Mouse (Mus musculus) neural tube, embryonic 13.5 days (tissue): ENCODE data around the gene Cldn12. TPM values are rescaled to one million over a fixed set of nuclear protein-coding genes. Genes with fewer than 3 reads are reported as not detected.

Experiments
- ATAC-seq: fragments of 200-750 bp; cut with Nextera tagmentation; 2 replicates; pipeline ENCODE4 v1.8.0; 2017; ENCODE audit warnings: low read depth, mild to moderate bottlenecking, moderate TSS enrichment, moderate library complexity
- H3K27ac ChIP-seq: fragments of 300-500 bp; sonication (generic); replicated peaks from 2 replicates; pipeline ENCODE4 v1.5.1; 2015; ENCODE audit warnings: moderate library complexity, mild to moderate bottlenecking, inconsistent platforms
- H3K27me3 ChIP-seq: fragments of 300-500 bp; sonication (generic); 2 replicates; pipeline ENCODE4 v1.6.1; 2015; ENCODE audit warnings: mild to moderate bottlenecking, inconsistent platforms
- H3K36me3 ChIP-seq: fragments of 300-500 bp; sonication (generic); 2 replicates; pipeline ENCODE4 v1.6.1; 2015; ENCODE audit warnings: mild to moderate bottlenecking, inconsistent platforms
- H3K4me1 ChIP-seq: fragments of 300-500 bp; sonication (generic); replicated peaks from 2 replicates; pipeline ENCODE4 v1.6.1; 2015; ENCODE audit warnings: inconsistent platforms
- H3K4me2 ChIP-seq: fragments of 300-500 bp; sonication (generic); 2 replicates; pipeline ENCODE4 v1.6.1; 2015; ENCODE audit warnings: inconsistent platforms, mild to moderate bottlenecking, moderate library complexity
- H3K4me3 ChIP-seq: fragments of 300-500 bp; sonication (generic); 2 replicates; pipeline ENCODE4 v1.5.1; 2015; ENCODE audit warnings: mild to moderate bottlenecking, inconsistent platforms
- H3K9ac ChIP-seq: fragments of 300-500 bp; sonication (generic); 2 replicates; pipeline ENCODE4 v1.6.1; 2015; ENCODE audit warnings: moderate library complexity, mild to moderate bottlenecking, inconsistent platforms
- H3K9me3 ChIP-seq: fragments of 300-500 bp; sonication (generic); 2 replicates; pipeline ENCODE4 v1.6.1; 2016; ENCODE audit warnings: inconsistent platforms
- WGBS: fragments of 180-500 bp; shearing (Covaris S2); methylation state at CpG from one replicate; pipeline ENCODE4 v1.1.7; 2015; 5-methylcytosine and 5-hydroxymethylcytosine counted together
- polyA plus RNA-seq: library from polyadenylated mRNA; unstranded; fragments of >200 nt; fragmentation: Nextera tagmentation; extraction: Ambion mirVana; gene quantifications from 2 replicates; pipeline ENCODE4 v1.2.1, GENCODE M21; 2015

Gene Cldn12
- polyA plus RNA-seq, result 17.1 and 23.9 TPM in 2 replicates

GRCm38 (mm10) chr5:5514196-5515076 lies at the start of gene Cldn12:
Gene Cldn12, minus strand, starts transcription at chr5:5514958.
- Histone ChIP-seq H3K4me3 (peak within 1 kb of the TSS; percentile 65), H3K4me2 (peak within 1 kb of the TSS; percentile 80)
- under 1% methylated on average over 79 of the region's 79 CpGs for WGBS

GRCm38 (mm10) chr5:5562435-5562834 lies 47.7 kb upstream of the Cldn12 start:
- no peak overlapping the region for H3K4me2 ChIP-seq
- 76% methylated on average over 3 of the region's 3 CpGs for WGBS
- no peak overlapping the region for H3K27ac ChIP-seq
- H3K9ac ChIP-seq, result no peak overlapping the region
- H3K36me3 ChIP-seq, result no peaks in the 10 kb centered on the region
- H3K27me3 ChIP-seq, result no peaks in the 10 kb centered on the region
- no peaks in the 10 kb centered on the region for H3K9me3 ChIP-seq
- ATAC-seq, result no peak
- peaks cover 18% of the 10 kb centered on the region for H3K4me1 ChIP-seq
- H3K4me3 ChIP-seq, result no peak overlapping the region

More at GRCm38 (mm10) chr5:5514196-5515076, at the start of gene Cldn12:
- ATAC-seq, result peak; percentile 98
- Histone ChIP-seq H3K27ac (peak within 1 kb of the TSS; percentile 90), H3K9ac (peak within 1 kb of the TSS; percentile 80), H3K4me1 (peaks cover 15% of the 10 kb centered on the region), H3K36me3 (0 out of 2 replicates have a peak, but pooled peaks cover 3% of the 10 kb centered on the region), H3K27me3 (no peaks in the 10 kb centered on the region), H3K9me3 (no peaks in the 10 kb centered on the region)

GRCm38 (mm10) chr5:5561041-5561706 lies 46.4 kb upstream of the Cldn12 start:
- no peak overlapping the region for H3K4me3 ChIP-seq

GRCm38 (mm10) chr5:5559798-5560197 lies 45.0 kb upstream of the Cldn12 start:
- H3K4me3 ChIP-seq, result peak overlapping the region; percentile 70
- WGBS, result 48% methylated on average over 8 of the region's 8 CpGs
- peak overlapping the region; percentile 80 for H3K27ac ChIP-seq
- ATAC-seq, result peak; percentile 28; the same call in 1 of the 2 replicates
- H3K4me1 ChIP-seq, result peaks cover 18% of the 10 kb centered on the region
- H3K36me3 ChIP-seq, result peaks cover 5% of the 10 kb centered on the region
- peak overlapping the region; percentile 77 for H3K9ac ChIP-seq
- peak overlapping the region; percentile 67 for H3K4me2 ChIP-seq
- H3K9me3 ChIP-seq, result no peaks in the 10 kb centered on the region
- no peaks in the 10 kb centered on the region for H3K27me3 ChIP-seq

More at GRCm38 (mm10) chr5:5561041-5561706, 46.4 kb upstream of the Cldn12 start:
- Histone ChIP-seq H3K4me2 (no peak overlapping the region), H3K9me3 (no peaks in the 10 kb centered on the region), H3K36me3 (no peaks in the 10 kb centered on the region), H3K27me3 (no peaks in the 10 kb centered on the region), H3K9ac (no peak overlapping the region), H3K27ac (no peak overlapping the region), H3K4me1 (peaks cover 18% of the 10 kb centered on the region)
- 73% methylated on average over 4 of the region's 4 CpGs for WGBS
- no peak for ATAC-seq

- peak; percentile 100 for ATAC-seq
- peaks cover 18% of the 10 kb centered on the region for H3K4me1 ChIP-seq
- peak within 1 kb of the TSS; percentile 70 for H3K4me3 ChIP-seq
- peak within 1 kb of the TSS; percentile 77 for H3K9ac ChIP-seq
- under 1% methylated on average over 43 of the region's 43 CpGs for WGBS
- peaks cover 11% of the 10 kb centered on the region for H3K36me3 ChIP-seq
- peak within 1 kb of the TSS; percentile 67 for H3K4me2 ChIP-seq
- no peaks in the 10 kb centered on the region for H3K27me3 ChIP-seq
- H3K27ac ChIP-seq, result peak within 1 kb of the TSS; percentile 80
- H3K9me3 ChIP-seq, result no peaks in the 10 kb centered on the region
Observed at GRCm38 (mm10) chr5:5559079-5559740, 44.5 kb upstream of the Cldn12 start, which contains the start of gene Gtpbp10. Gene Gtpbp10, minus strand, starts transcription at chr5:5559538.

GRCm38 (mm10) chr5:5551110-5551509 lies 36.4 kb upstream of the Cldn12 start:
- no peak for ATAC-seq
- H3K36me3 ChIP-seq, result peaks cover 63% of the 10 kb centered on the region

GRCm38 (mm10) chr5:5540385-5540784 lies 25.6 kb upstream of the Cldn12 start:
- Histone ChIP-seq H3K9ac (no peak overlapping the region), H3K36me3 (peaks cover 53% of the 10 kb centered on the region), H3K4me2 (no peak overlapping the region), H3K27me3 (no peaks in the 10 kb centered on the region), H3K27ac (no peak overlapping the region), H3K9me3 (no peaks in the 10 kb centered on the region), H3K4me1 (no peaks in the 10 kb centered on the region), H3K4me3 (no peak overlapping the region)
- WGBS, result 78% methylated on average over 3 of the region's 3 CpGs
- ATAC-seq, result no peak

More at GRCm38 (mm10) chr5:5551110-5551509, 36.4 kb upstream of the Cldn12 start:
- H3K27ac ChIP-seq, result no peak overlapping the region
- no peaks in the 10 kb centered on the region for H3K4me1 ChIP-seq
- no peaks in the 10 kb centered on the region for H3K9me3 ChIP-seq
- 100% methylated on average over 1 of the region's 1 CpGs for WGBS
- no peak overlapping the region for H3K4me3 ChIP-seq
- H3K9ac ChIP-seq, result no peak overlapping the region
- no peak overlapping the region for H3K4me2 ChIP-seq
- H3K27me3 ChIP-seq, result no peaks in the 10 kb centered on the region

- H3K27me3 ChIP-seq, result no peaks in the 10 kb centered on the region
- no peak overlapping the region for H3K4me2 ChIP-seq
- no peaks in the 10 kb centered on the region for H3K4me1 ChIP-seq
- H3K27ac ChIP-seq, result no peak overlapping the region
- WGBS, result 87% methylated on average over 3 of the region's 3 CpGs
- no peak for ATAC-seq
- no peaks in the 10 kb centered on the region for H3K9me3 ChIP-seq
- peaks cover 52% of the 10 kb centered on the region for H3K36me3 ChIP-seq
- H3K9ac ChIP-seq, result no peak overlapping the region
- H3K4me3 ChIP-seq, result no peak overlapping the region
Observed at GRCm38 (mm10) chr5:5539771-5540170, 25.0 kb upstream of the Cldn12 start.

- Histone ChIP-seq H3K4me3 (no peak overlapping the region), H3K4me1 (no peaks in the 10 kb centered on the region), H3K9ac (no peak overlapping the region), H3K9me3 (no peaks in the 10 kb centered on the region), H3K4me2 (no peak overlapping the region), H3K27me3 (no peaks in the 10 kb centered on the region), H3K27ac (no peak overlapping the region), H3K36me3 (peaks cover 23% of the 10 kb centered on the region)
- ATAC-seq, result no peak
- WGBS, result 96% methylated on average over 1 of the region's 1 CpGs
Observed at GRCm38 (mm10) chr5:5536131-5536530, 21.4 kb upstream of the Cldn12 start.

- Histone ChIP-seq H3K36me3 (peaks cover 9% of the 10 kb centered on the region), H3K9ac (no peak overlapping the region), H3K4me1 (no peaks in the 10 kb centered on the region), H3K4me2 (no peak overlapping the region), H3K9me3 (no peaks in the 10 kb centered on the region), H3K27me3 (no peaks in the 10 kb centered on the region), H3K27ac (no peak overlapping the region), H3K4me3 (no peak overlapping the region)
- WGBS, result 93% methylated on average over 3 of the region's 3 CpGs
- no peak for ATAC-seq
Observed at GRCm38 (mm10) chr5:5533656-5534420, 19.1 kb upstream of the Cldn12 start.

GRCm38 (mm10) chr5:5515411-5515810 lies 653 bp upstream of the Cldn12 start:
- Histone ChIP-seq H3K36me3 (0 out of 2 replicates have a peak, but pooled peaks cover 3% of the 10 kb centered on the region), H3K9ac (no peak overlapping the region), H3K4me2 (peak overlapping the region; percentile 80), H3K4me3 (no peak overlapping the region), H3K27me3 (no peaks in the 10 kb centered on the region), H3K9me3 (no peaks in the 10 kb centered on the region), H3K27ac (no peak overlapping the region), H3K4me1 (peaks cover 13% of the 10 kb centered on the region)
- 79% methylated on average over 5 of the region's 5 CpGs for WGBS
- no peak for ATAC-seq
